Mouse (Mus musculus) forebrain, embryonic 10.5 days (tissue): ENCODE measurements at regions not wholly inside any gene's neighbourhood (a gene's known extent, or its start where the extent isn't known, plus 50 kb on each side); places are given as distances from the start of the nearest gene placed in this dataset.
"Not testable (repeated sequence)": the region's sequence is repeated elsewhere in the genome, so short reads cannot be mapped to it uniquely, and the experiment has no call there.

ENCODE experiments used
- DNase-seq: peaks from one replicate; pipeline ENCODE4 v3.0.0-alpha.2; 2017; ENCODE audit warnings: low spot score; ENCODE audit errors: extremely low spot score
- H3K27ac ChIP-seq: fragments of 300-500 bp; sonication (generic); 2 replicates; pipeline ENCODE4 v1.5.1; 2016; ENCODE audit warnings: mild to moderate bottlenecking
- H3K27me3 ChIP-seq: fragments of 300-500 bp; sonication (generic); 2 replicates; pipeline ENCODE4 v1.6.1; 2016; ENCODE audit warnings: mild to moderate bottlenecking; ENCODE audit not compliant: poor library complexity, severe bottlenecking
- H3K36me3 ChIP-seq: fragments of 300-500 bp; sonication (generic); replicated peaks from 2 replicates; pipeline ENCODE4 v1.6.1; 2016; ENCODE audit warnings: mild to moderate bottlenecking, moderate library complexity
- H3K4me1 ChIP-seq: fragments of 300-500 bp; sonication (generic); 2 replicates; pipeline ENCODE4 v1.6.1; 2016
- H3K4me3 ChIP-seq: fragments of 300-500 bp; sonication (generic); 2 replicates; pipeline ENCODE4 v1.5.1; 2016; ENCODE audit warnings: mild to moderate bottlenecking, moderate library complexity
- H3K9me3 ChIP-seq: fragments of 300-500 bp; sonication (generic); 2 replicates; pipeline ENCODE4 v1.6.1; 2016; ENCODE audit warnings: mild to moderate bottlenecking, moderate library complexity
- whole genome bisulfite sequencing: fragments of 180-500 bp; shearing (Covaris S2); methylation state at CpG from one replicate; pipeline ENCODE4 v1.1.7; 2016; 5-methylcytosine and 5-hydroxymethylcytosine counted together

DNA sequence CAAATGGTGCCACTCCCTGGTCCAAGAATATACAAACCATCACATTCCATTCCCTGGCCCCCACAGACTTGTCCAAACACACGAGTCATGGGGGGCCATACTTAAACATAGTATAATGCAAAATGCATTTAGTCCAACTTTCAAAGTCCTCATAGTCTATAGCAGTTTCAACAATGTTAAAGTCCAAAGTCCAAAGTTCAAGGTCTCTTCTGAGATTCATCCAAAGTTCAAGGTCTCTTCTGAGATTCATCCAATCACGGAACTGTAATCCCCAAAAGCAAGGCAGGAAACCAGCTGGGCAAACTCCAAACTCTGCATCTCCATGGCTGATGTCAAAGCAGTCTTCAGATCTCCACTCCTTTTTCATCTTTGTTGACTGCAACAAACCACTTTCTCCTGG lies 78.4 kb upstream of the Adtrp start:
- not testable (repeated sequence) for H3K27me3 ChIP-seq, H3K4me3 ChIP-seq, H3K9me3 ChIP-seq, H3K27ac ChIP-seq, DNase-seq, H3K36me3 ChIP-seq
- WGBS: 83% methylated on average over 2 of the region's 2 CpGs
- peaks cover 13% of the 10 kb centered on the region for H3K4me1 ChIP-seq

DNA sequence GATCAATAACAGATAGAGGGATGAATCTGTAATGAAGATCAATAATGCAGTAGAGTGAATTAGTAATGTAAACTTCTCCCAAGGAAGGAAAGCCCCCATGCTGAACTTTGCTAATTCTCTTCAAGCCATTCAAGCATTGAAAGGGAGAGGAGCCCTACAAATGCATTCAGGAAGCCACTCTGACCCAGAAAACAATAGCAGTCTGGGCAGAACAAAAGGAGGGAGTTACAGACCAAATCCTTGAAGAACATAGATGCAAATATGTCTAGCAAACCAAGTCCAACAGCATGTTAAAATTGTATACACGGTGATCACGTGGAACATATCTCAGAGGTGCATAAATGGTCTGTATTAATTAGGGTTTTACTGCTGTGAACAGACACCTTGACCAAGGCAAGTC lies 77.7 kb upstream of the Adtrp start:
- Histone ChIP-seq H3K27me3 (no peaks in the 10 kb centered on the region), H3K4me3 (no peak overlapping the region), H3K27ac (no peak overlapping the region), H3K4me1 (peaks cover 13% of the 10 kb centered on the region), H3K9me3 (no peaks in the 10 kb centered on the region), H3K36me3 (no peaks in the 10 kb centered on the region)
- WGBS: 43% methylated on average over 2 of the region's 2 CpGs
- no peak for DNase-seq

DNA sequence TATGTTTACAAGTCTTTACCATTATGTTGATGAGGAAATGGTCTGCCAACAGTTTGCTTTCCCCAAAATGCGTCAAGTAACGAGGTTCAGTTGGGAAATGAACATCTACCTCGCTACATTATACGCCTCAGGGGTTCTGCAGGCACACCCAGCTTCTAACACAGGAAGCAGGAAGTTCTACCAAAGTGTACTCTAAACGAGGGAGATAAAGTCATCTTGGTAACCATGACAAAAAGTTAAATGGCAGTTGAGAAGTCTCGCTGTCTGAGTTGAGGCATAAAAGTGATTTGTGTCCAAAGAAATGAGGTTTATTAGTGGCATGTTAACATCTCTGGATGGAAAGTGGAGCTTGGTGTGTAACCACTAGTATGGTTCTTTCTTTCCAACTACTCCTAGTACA lies 73.7 kb upstream of the Adtrp start:
- H3K9me3 ChIP-seq: no peaks in the 10 kb centered on the region
- DNase-seq: no peak
- WGBS: 85% methylated on average over 6 of the region's 6 CpGs

DNA sequence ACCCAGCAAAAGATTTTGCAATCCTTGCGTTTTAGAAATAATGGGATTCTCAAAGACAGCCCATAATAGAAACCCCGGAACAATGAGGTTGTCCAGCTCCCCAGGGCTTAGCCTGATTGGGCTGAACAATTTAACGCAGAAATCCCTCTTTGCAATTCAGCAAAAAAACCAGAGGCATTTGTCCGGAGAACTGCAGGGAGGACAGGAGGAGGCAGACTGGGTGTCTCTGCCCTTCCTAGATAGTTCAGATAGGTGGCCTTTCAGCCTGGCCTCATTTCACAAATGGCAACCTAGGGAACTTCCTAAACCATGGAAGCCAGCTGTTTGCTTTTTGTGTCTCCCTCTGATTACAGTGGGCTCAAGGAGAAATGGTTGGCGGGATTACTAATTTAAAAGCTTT lies 71.0 kb upstream of the Adtrp start:
- DNase-seq: no peak

More for the DNA sequence above, 73.7 kb upstream of the Adtrp start:
- no peak overlapping the region for H3K27ac ChIP-seq
- H3K27me3 ChIP-seq: no peaks in the 10 kb centered on the region
- no peak overlapping the region for H3K4me3 ChIP-seq
- H3K4me1 ChIP-seq: peaks cover 28% of the 10 kb centered on the region
- H3K36me3 ChIP-seq: no peaks in the 10 kb centered on the region

DNA sequence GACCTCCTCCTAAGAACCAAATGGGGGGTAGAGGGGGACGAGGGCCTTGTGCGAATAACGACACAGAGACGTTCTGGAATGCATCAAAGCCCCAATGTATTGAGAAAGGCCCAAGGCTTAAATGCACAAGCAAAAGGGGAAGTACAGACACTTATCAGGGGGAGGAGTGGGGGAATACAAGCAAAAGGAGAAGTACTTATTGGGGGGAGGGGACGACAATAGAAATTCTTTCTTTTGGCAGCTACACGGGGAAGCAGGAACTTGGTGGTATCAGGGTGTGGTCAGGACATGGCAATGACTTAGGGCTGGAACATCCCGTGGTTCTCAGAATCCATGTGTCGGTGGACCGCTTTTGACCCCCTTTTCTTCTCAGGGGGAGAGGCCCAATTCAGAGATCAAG lies 68.3 kb upstream of the Adtrp start:
- peaks cover 15% of the 10 kb centered on the region for H3K4me1 ChIP-seq
- 88% methylated on average over 9 of the region's 9 CpGs for WGBS
- not testable (repeated sequence) for H3K4me3 ChIP-seq, H3K27ac ChIP-seq, H3K9me3 ChIP-seq, H3K27me3 ChIP-seq, DNase-seq, H3K36me3 ChIP-seq

More for the DNA sequence above, 71.0 kb upstream of the Adtrp start:
- H3K4me3 ChIP-seq: no peak overlapping the region
- WGBS: 13% methylated on average over 5 of the region's 5 CpGs
- no peaks in the 10 kb centered on the region for H3K36me3 ChIP-seq
- H3K4me1 ChIP-seq: peaks cover 21% of the 10 kb centered on the region
- H3K27ac ChIP-seq: 0 out of 2 replicates have a peak overlapping the region, but pooled peaks have one; percentile 44
- H3K27me3 ChIP-seq: no peaks in the 10 kb centered on the region
- no peaks in the 10 kb centered on the region for H3K9me3 ChIP-seq

DNA sequence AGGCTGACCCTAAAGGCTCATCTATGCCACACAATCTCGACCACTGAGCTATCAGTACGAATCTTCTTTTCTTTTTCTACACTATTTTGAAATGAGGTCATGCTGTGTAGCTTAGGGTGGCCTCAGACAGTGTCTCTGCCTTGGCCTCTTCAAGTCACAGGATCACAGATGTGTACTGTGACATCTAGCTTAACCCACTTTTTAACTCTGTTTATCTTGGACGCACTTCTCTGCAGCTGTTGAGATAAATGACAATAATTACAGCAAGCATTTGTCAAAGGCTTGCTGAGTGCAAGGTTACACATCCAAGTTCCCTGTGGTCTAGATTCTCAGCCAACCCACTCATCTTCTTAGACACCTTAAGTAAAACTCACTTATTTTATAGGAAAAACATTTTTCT lies 63.3 kb upstream of the Adtrp start:
- Histone ChIP-seq H3K36me3 (no peaks in the 10 kb centered on the region), H3K4me1 (no peaks in the 10 kb centered on the region), H3K4me3 (no peak overlapping the region), H3K27ac (no peak overlapping the region), H3K27me3 (no peaks in the 10 kb centered on the region), H3K9me3 (no peaks in the 10 kb centered on the region)
- no peak for DNase-seq
- 81% methylated on average over 3 of the region's 3 CpGs for WGBS

DNA sequence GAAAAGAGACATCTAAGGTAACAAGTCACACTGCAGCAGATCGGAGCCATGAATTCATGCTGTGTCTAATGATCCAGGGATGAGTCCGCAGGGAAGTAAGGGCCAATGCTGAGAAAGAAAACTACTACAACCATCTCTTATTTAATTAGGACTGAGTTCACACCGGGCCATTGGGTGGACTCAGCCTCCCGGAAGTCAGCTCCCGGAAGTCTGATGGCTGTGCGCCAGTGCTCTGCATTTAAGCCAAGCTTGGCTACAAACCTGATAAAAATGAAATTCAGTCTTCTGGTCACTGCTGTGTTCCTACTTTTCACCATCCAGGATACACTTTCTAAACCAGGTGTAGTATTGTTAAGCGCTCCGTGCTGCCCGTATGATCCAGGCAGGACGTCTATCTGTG lies 62.8 kb upstream of the Adtrp start:
- H3K36me3 ChIP-seq: no peaks in the 10 kb centered on the region
- H3K9me3 ChIP-seq: no peaks in the 10 kb centered on the region
- no peak overlapping the region for H3K4me3 ChIP-seq
- H3K27me3 ChIP-seq: no peaks in the 10 kb centered on the region
- no peak for DNase-seq
- WGBS: 93% methylated on average over 10 of the region's 10 CpGs
- H3K4me1 ChIP-seq: no peaks in the 10 kb centered on the region
- no peak overlapping the region for H3K27ac ChIP-seq

DNA sequence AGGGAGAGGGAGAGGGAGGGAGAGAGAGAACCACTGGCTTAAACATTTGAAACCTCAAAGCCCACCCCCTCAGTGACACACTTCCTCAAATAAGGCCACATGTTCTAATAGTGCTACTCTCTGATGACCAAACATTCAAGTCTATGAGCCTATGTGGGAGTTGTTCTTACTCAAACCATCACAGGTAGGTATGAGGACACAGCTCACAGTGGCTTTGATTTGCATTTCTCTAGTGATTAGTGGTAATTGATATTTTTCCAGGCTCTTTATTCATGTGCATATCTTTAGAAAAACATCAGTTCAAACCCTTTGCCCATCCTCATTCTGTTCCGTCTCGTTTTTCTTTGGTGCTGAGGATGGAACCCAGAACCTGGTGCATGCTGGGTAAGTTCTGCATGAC lies 59.5 kb upstream of the Adtrp start:
- H3K27me3 ChIP-seq: no peaks in the 10 kb centered on the region
- no peak overlapping the region for H3K4me3 ChIP-seq
- no peak for DNase-seq
- WGBS: 96% methylated on average over 2 of the region's 2 CpGs
- H3K9me3 ChIP-seq: no peaks in the 10 kb centered on the region
- H3K36me3 ChIP-seq: no peaks in the 10 kb centered on the region
- no peaks in the 10 kb centered on the region for H3K4me1 ChIP-seq
- H3K27ac ChIP-seq: no peak overlapping the region

DNA sequence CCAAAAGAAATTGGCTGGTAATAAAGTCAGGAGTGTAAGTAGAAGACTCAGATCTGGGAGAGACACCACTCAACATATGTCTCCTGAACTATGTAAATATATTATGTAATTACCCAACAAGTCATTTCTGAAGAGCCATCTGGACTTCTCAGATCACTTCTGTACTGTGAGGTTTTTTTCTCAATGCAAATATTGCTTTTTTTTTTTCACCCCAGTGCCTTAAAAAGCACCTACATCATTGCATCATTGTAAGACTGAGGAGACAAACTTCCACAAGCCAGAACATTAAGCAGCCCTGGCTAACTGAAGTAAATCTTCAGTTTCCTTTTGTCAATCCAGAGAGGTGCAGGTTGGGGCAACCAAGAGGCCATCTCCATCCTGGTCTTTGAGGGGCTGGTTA lies 55.8 kb upstream of the Adtrp start:
- H3K4me3 ChIP-seq: no peak overlapping the region

DNA sequence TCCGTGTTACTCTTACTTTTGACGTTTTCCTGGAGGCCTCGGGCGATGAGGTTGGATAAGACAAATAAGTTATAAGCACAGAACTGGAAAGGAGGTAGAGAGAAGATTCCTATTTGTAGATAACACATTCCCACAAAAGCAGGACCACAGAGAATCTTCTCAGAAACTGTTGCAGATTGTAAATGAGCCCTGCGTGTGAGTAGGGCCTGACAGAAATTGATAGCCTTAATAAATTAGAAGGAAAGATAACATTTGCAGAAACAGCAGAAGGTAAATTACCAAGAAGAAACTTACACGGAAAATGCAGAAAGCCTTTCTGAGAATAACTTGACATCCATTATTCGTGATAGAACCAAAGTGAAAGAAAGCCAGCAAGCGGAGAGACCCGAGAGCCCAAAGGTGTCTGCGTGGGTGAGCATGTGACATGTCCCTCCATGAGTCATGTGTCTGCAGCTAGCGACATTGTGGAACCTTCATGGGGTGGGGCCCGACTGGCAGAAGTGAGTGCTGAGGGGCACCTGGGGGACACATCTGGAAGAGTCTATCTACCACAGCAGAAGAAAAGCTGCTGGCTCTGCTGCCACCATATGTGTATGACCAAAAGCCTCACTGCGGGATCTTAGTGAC lies 52.5 kb upstream of the Adtrp start:
- no peak overlapping the region for H3K4me3 ChIP-seq
- H3K27ac ChIP-seq: no peak overlapping the region
- H3K36me3 ChIP-seq: no peaks in the 10 kb centered on the region
- no peak for DNase-seq
- 94% methylated on average over 13 of the region's 13 CpGs for WGBS
- H3K27me3 ChIP-seq: no peaks in the 10 kb centered on the region
- H3K9me3 ChIP-seq: no peaks in the 10 kb centered on the region
- H3K4me1 ChIP-seq: no peaks in the 10 kb centered on the region

More for the DNA sequence above, 55.8 kb upstream of the Adtrp start:
- H3K9me3 ChIP-seq: no peaks in the 10 kb centered on the region
- no peaks in the 10 kb centered on the region for H3K27me3 ChIP-seq
- H3K36me3 ChIP-seq: no peaks in the 10 kb centered on the region
- H3K27ac ChIP-seq: no peak overlapping the region
- no peak for DNase-seq
- H3K4me1 ChIP-seq: no peaks in the 10 kb centered on the region

DNA sequence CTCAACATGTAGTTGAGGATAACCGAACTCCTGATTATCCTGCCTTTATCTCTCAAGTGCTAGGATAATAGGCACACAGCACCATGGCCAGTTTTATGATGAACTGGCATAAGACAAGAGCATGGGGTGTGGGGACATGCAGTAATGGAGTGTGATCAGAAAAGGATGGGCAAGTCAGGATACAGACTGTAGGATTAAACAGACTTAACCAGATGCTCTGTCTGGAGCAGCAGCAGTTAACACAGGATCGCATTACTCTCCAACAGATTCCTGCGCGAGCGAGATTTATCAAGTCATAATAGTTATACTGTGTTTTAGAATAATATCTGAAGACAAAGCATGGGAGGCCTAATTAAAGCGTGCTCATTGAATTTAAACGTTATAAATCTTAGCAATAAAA lies 51.8 kb upstream of the Adtrp start:
- no peaks in the 10 kb centered on the region for H3K36me3 ChIP-seq
- no peaks in the 10 kb centered on the region for H3K4me1 ChIP-seq
- WGBS: 94% methylated on average over 7 of the region's 7 CpGs
- H3K27ac ChIP-seq: no peak overlapping the region
- no peaks in the 10 kb centered on the region for H3K9me3 ChIP-seq
- no peak overlapping the region for H3K4me3 ChIP-seq
- no peak for DNase-seq
- no peaks in the 10 kb centered on the region for H3K27me3 ChIP-seq

DNA sequence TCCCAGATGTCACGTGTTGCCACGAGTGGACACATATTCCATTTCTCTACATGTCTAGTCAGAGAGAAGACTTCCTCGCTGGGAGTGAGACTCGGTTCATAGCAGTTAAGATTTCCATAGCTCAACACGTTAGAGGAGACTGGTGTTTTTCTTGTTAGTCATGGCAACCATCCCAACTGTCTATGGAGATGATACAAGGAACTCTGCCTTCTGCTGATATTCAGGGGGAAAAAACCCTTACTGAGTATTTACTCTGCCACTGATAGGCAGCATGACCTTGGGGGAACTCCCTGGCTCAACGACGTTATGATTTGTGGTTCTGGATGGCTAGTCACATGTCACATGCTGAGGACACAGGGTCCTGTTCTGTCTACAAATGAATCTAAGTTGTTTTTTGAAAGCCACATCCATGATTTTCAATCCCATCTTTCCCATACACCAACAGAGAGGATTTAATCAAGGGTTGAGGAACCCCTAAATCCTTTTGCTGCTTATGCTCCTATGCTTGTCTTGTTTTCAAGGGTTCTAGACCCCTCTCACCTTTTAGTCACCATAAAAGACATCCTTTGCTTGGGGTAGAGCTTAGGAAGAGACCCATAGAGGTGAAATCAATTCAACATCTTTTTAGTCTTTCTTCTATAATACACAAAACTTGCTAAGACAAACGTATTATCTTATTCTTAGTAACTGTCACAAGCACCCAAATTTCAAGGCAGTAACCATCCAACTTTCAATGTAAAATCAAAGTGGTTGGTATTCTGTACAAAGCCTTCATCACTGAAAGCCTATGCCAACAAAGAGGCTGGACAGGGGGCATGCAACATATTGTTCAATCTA lies 50.2 kb upstream of the Adtrp start:
- Histone ChIP-seq H3K4me1 (no peaks in the 10 kb centered on the region), H3K36me3 (no peaks in the 10 kb centered on the region), H3K4me3 (no peak overlapping the region), H3K27ac (no peak overlapping the region), H3K27me3 (no peaks in the 10 kb centered on the region), H3K9me3 (no peaks in the 10 kb centered on the region)
- no peak for DNase-seq
- WGBS: 90% methylated on average over 8 of the region's 8 CpGs
